Mouse (Mus musculus) 416B (cell line): ENCODE measurements around the gene Camkk1.

Experiments used
- DNase-seq: peaks from one replicate; pipeline ENCODE4 v3.0.0; 2011; ENCODE audit warnings: low read depth

Camkk1 gene

GRCm38 (mm10) chr11:73015391-73016102, 3.3 kb upstream of the Camkk1 start:
- no peak for DNase-seq

GRCm38 (mm10) chr11:73016103-73016420, 2.7 kb upstream of the Camkk1 start:
- DNase-seq = no peak

- DNase-seq = peak; percentile 53
Measured at GRCm38 (mm10) chr11:73019147-73019795, 463 bp downstream of the Camkk1 start.

GRCm38 (mm10) chr11:73020953-73021800, 2.4 kb downstream of the Camkk1 start:
- no peak for DNase-seq

- no peak for DNase-seq
Measured at GRCm38 (mm10) chr11:73023099-73023498, 4.3 kb downstream of the Camkk1 start.

- DNase-seq = no peak
Measured at GRCm38 (mm10) chr11:73023827-73024226, 5.0 kb downstream of the Camkk1 start.

- peak; percentile 85 for DNase-seq
Measured at GRCm38 (mm10) chr11:73024236-73024904, 5.6 kb downstream of the Camkk1 start.

GRCm38 (mm10) chr11:73026961-73027360, 8.2 kb downstream of the Camkk1 start:
- DNase-seq = no peak

GRCm38 (mm10) chr11:73030821-73031498, 12.2 kb downstream of the Camkk1 start:
- DNase-seq = no peak

GRCm38 (mm10) chr11:73031536-73031935, 12.7 kb downstream of the Camkk1 start:
- no peak for DNase-seq

- DNase-seq = no peak
Measured at GRCm38 (mm10) chr11:73036077-73036476, 17.3 kb downstream of the Camkk1 start.

- DNase-seq = no peak
Measured at GRCm38 (mm10) chr11:73036889-73037288, 18.1 kb downstream of the Camkk1 start.

- DNase-seq = no peak
Measured at GRCm38 (mm10) chr11:73037691-73038090, 18.9 kb downstream of the Camkk1 start.

- peak; percentile 69 for DNase-seq
Measured at GRCm38 (mm10) chr11:73039102-73039799, 20.4 kb downstream of the Camkk1 start.

GRCm38 (mm10) chr11:73044229-73044755, 25.5 kb downstream of the Camkk1 start:
- DNase-seq = no peak

GRCm38 (mm10) chr11:73044789-73045188, 26.0 kb downstream of the Camkk1 start:
- peak; percentile 70 for DNase-seq

GRCm38 (mm10) chr11:73047542-73047996, 28.8 kb downstream of the Camkk1 start, which contains the start of gene Ncbp3:
TSS of gene Ncbp3 (plus strand) at chr11:73047783.
- DNase-seq = peak; percentile 98

- peak; percentile 48 for DNase-seq
Measured at GRCm38 (mm10) chr11:73048030-73048876, 29.4 kb downstream of the Camkk1 start.

GRCm38 (mm10) chr11:73049335-73049734, 30.5 kb downstream of the Camkk1 start:
- peak; percentile 81 for DNase-seq

- no peak for DNase-seq
Measured at GRCm38 (mm10) chr11:73052795-73053194, 34.0 kb downstream of the Camkk1 start.
